Comparison of ENCODE assay signal across 11 mouse cellular contexts in genomic region chr17:31808082-31808875, GRCm38 (mm10). TPM values are rescaled to one million over a fixed set of nuclear protein-coding genes. Genes with fewer than 3 reads are reported as not detected.
DNase-seq lines count a peak whose midpoint lies in the region; ATAC-seq and TF ChIP-seq lines count a peak whose summit lies in the region.
"Had no signal": no experiment of that assay in that cellular context is flagged by ENCODE, and none has a peak within 500 bp of the region (broad histone marks: within the 10 kb centered on the region; RNA-seq: fewer than 3 reads in every experiment).

No protein-coding gene starts in this region.

- no peaks in the 10 kb centered on the region for H3K36me3 ChIP-seq in heart, embryonic 14.5 days (ENCODE audit: control insufficient read depth, insufficient read depth, low read length)
- H3K36me3 ChIP-seq in ES-Bruce4 (ENCODE audit: control insufficient read depth, insufficient read depth, low read length, poor library complexity, severe bottlenecking), result no peaks in the 10 kb centered on the region
- no peaks in the 10 kb centered on the region for H3K36me3 ChIP-seq in limb, embryonic 11.5 days (ENCODE audit: control insufficient read depth, insufficient read depth, low read length)
- H3K36me3 ChIP-seq: limb, embryonic 15.5 days; midbrain, embryonic 15.5 days had no signal

- no peak overlapping the region for H3K4me3 ChIP-seq in heart, embryonic 14.5 days (ENCODE audit: control insufficient read depth in 1 of 2, insufficient read depth in 1 of 2, low read depth in 1 of 2, low read length in 2 of 2)
- no peak overlapping the region for H3K4me3 ChIP-seq in ES-Bruce4 (ENCODE audit: low read depth, low read length)
- H3K4me3 ChIP-seq in limb, embryonic 11.5 days (ENCODE audit: low read depth, low read length), result no peak overlapping the region
- H3K4me3 ChIP-seq: limb, embryonic 15.5 days; midbrain, embryonic 15.5 days had no signal

- intact Hi-C loops in heart, postnatal 10 days (cut with DNase I), result no loop called here

- peak; percentile 100 for TF ChIP-seq EP300 in ES-Bruce4 (IDR thresholded peaks at IDR 0.05; ENCODE audit: insufficient read depth, low read depth, low read length)

- 0 out of 2 replicates have a peak, but pooled peaks have one; percentile 23 for ATAC-seq in heart, embryonic 14.5 days (ENCODE audit: insufficient number of reproducible peaks, insufficient read depth, low FRiP score, low read depth)
- ATAC-seq in limb, embryonic 11.5 days (ENCODE audit: insufficient number of reproducible peaks, low FRiP score, low TSS enrichment, low read depth), result peak; percentile 62
- no peak for ATAC-seq in erythroblast, adult 5-6 weeks (replicated peaks; ENCODE audit: low FRiP score, poor library complexity, severe bottlenecking)
- ATAC-seq: midbrain, embryonic 15.5 days had no signal

- H3K27me3 ChIP-seq in heart, embryonic 14.5 days (ENCODE audit: control insufficient read depth, insufficient read depth, low read length), result no peaks in the 10 kb centered on the region
- H3K27me3 ChIP-seq in ES-Bruce4 (ENCODE audit: control insufficient read depth, insufficient read depth, low read length, poor library complexity, severe bottlenecking), result no peaks in the 10 kb centered on the region
- no peaks in the 10 kb centered on the region for H3K27me3 ChIP-seq in limb, embryonic 11.5 days (ENCODE audit: control insufficient read depth, insufficient read depth, low read length)
- H3K27me3 ChIP-seq: limb, embryonic 15.5 days; midbrain, embryonic 15.5 days had no signal

- H3K4me2 ChIP-seq in heart, embryonic 14.5 days (ENCODE audit: low read length), result no peak overlapping the region
- H3K4me2 ChIP-seq in limb, embryonic 11.5 days (ENCODE audit: low read depth, severe bottlenecking), result no peak overlapping the region
- H3K4me2 ChIP-seq: limb, embryonic 15.5 days; midbrain, embryonic 15.5 days had no signal

- H3K9ac ChIP-seq in heart, embryonic 14.5 days (ENCODE audit: low read length), result no peak overlapping the region
- H3K9ac ChIP-seq in ES-Bruce4 (ENCODE audit: low read depth, poor library complexity, severe bottlenecking), result no peak overlapping the region
- H3K9ac ChIP-seq in limb, embryonic 11.5 days (ENCODE audit: low read length), result no peak overlapping the region
- H3K9ac ChIP-seq: limb, embryonic 15.5 days; midbrain, embryonic 15.5 days had no signal

- peaks cover 14 to 19% of the 10 kb centered on the region in 2 experiments for H3K4me1 ChIP-seq in heart, embryonic 14.5 days (ENCODE audit: control insufficient read depth in 2 of 2, insufficient read depth in 2 of 2, low read length in 2 of 2)
- peaks cover 24% of the 10 kb centered on the region for H3K4me1 ChIP-seq in ES-Bruce4 (ENCODE audit: control insufficient read depth, insufficient read depth, low read length)
- H3K4me1 ChIP-seq in limb, embryonic 11.5 days (ENCODE audit: control insufficient read depth, insufficient read depth, low read length), result peaks cover 5% of the 10 kb centered on the region

- TF ChIP-seq POLR2A in ES-Bruce4 (IDR thresholded peaks at IDR 0.05; ENCODE audit: insufficient read depth, low read length), result no peak

- H3K9me3 ChIP-seq in heart, embryonic 14.5 days (ENCODE audit: control insufficient read depth, low read length), result no peaks in the 10 kb centered on the region
- H3K9me3 ChIP-seq in ES-Bruce4 (replicated peaks; ENCODE audit: control insufficient read depth, insufficient read depth, low read length, poor library complexity, severe bottlenecking), result no peaks in the 10 kb centered on the region
- no peaks in the 10 kb centered on the region for H3K9me3 ChIP-seq in limb, embryonic 11.5 days (ENCODE audit: control insufficient read depth, low read length)
- H3K9me3 ChIP-seq: limb, embryonic 15.5 days; midbrain, embryonic 15.5 days had no signal

- DNase-seq in heart, postnatal 10 days, result no peak
- DNase-seq in embryo, embryonic 9.5 days (ENCODE audit: extremely low spot score), result peak; percentile 73
- peak; percentile 68 for DNase-seq in limb, embryonic 11.5 days (ENCODE audit: low spot score)
- DNase-seq in cerebellum, adult 11 months, result no peak
- no peak for DNase-seq in layer of hippocampus, postnatal 25 days (ENCODE audit: extremely low spot score in 1 of 2, low spot score in 1 of 2)
- DNase-seq: cerebellum, adult 2 months had no signal

- no peak overlapping the region; a peak in 1 of 4 replicates for H3K27ac ChIP-seq in heart, embryonic 14.5 days (replicated peaks in 1 of 2; ENCODE audit: control insufficient read depth in 1 of 2, insufficient read depth in 1 of 2, low read depth in 2 of 2, low read length in 2 of 2)
- H3K27ac ChIP-seq in ES-Bruce4 (ENCODE audit: insufficient read depth, low read length), result peak overlapping the region; percentile 94
- H3K27ac ChIP-seq in limb, embryonic 11.5 days (replicated peaks; ENCODE audit: low read depth, low read length), result peak overlapping the region; percentile 42; the same call in 1 of the 2 replicates
- H3K27ac ChIP-seq: limb, embryonic 15.5 days; midbrain, embryonic 15.5 days had no signal

- no peak for TF ChIP-seq CTCF in ES-Bruce4 (IDR thresholded peaks at IDR 0.05; ENCODE audit: low read depth, low read length)

- 52% methylated on average over 10 of the region's 10 CpGs for WGBS in heart, embryonic 14.5 days
- 47% methylated on average over 10 of the region's 10 CpGs for WGBS in limb, embryonic 11.5 days

RNA-seq across cellular contexts. Expression of gene Sik1, which starts 47.3 kb away (rescaled TPM):
- polyA plus RNA-seq in heart, embryonic 14.5 days (2014; fragmentation: Nextera tagmentation; extraction: Ambion mirVana), result 16.6 and 20.3 TPM in 2 replicates
- total RNA-seq in heart, postnatal 10 days (2021), result 10 to 100 TPM; 33.6 to 45.9 TPM
- polyA plus RNA-seq in ES-Bruce4 (2011; ENCODE audit: insufficient read depth, insufficient read length, low read depth, missing spikeins), result 45.1 and 48.4 TPM in 2 replicates
- 12.2 and 12.6 TPM in 2 replicates for polyA plus RNA-seq in limb, embryonic 11.5 days (2014; fragmentation: Nextera tagmentation; extraction: Ambion mirVana)
- total RNA-seq in erythroblast, adult 5-6 weeks (2015; ENCODE audit: low replicate concordance), result 1.5 and 4.2 TPM in 2 replicates
- total RNA-seq in erythroblast, adult 5-6 weeks (2017; ENCODE audit: low replicate concordance), result 2.8 and 3.5 TPM in 2 replicates
- 10 to 100 TPM; 11.7 to 14.6 TPM for total RNA-seq in layer of hippocampus, postnatal 25 days (2021)

Comparison
In these comparisons a context has a peak if more than half of its experiments do, and no peak if none do; other contexts are left out.
1. H3K27ac ChIP-seq: peak in ES-Bruce4 (single experiment) and limb, embryonic 11.5 days (single experiment); none in heart, embryonic 14.5 days (0 of 2).
2. DNase-seq: peak in embryo, embryonic 9.5 days (single experiment) and limb, embryonic 11.5 days (single experiment); none in heart, postnatal 10 days (0 of 2), cerebellum, adult 11 months (single experiment) and layer of hippocampus, postnatal 25 days (0 of 2).